Mouse (Mus musculus) heart, postnatal 0 days (tissue): ENCODE measurements at regions not wholly inside any gene's neighbourhood (a gene's known extent, or its start where the extent isn't known, plus 50 kb on each side); places are given as distances from the start of the nearest gene placed in this dataset.

Source experiments
- ATAC-seq: fragments of 200-750 bp; cut with Nextera tagmentation; 2 replicates; pipeline ENCODE4 v1.8.0; 2017; ENCODE audit warnings: low read depth, moderate number of reproducible peaks, moderate library complexity; ENCODE audit not compliant: insufficient read depth
- DNase-seq: peaks from one replicate; pipeline ENCODE4 v3.0.0-alpha.2; 2016; ENCODE audit warnings: low spot score
- H3K27ac ChIP-seq: fragments of 300-500 bp; sonication (generic); 2 replicates; pipeline ENCODE4 v1.5.1; 2014; ENCODE audit warnings: low read depth, mild to moderate bottlenecking
- H3K27me3 ChIP-seq: fragments of 300-500 bp; sonication (generic); 2 replicates; pipeline ENCODE4 v1.6.1; 2014; ENCODE audit warnings: low read length, mixed read lengths; ENCODE audit not compliant: control insufficient read depth, insufficient read depth
- H3K36me3 ChIP-seq: fragments of 300-500 bp; sonication (generic); replicated peaks from 2 replicates; pipeline ENCODE4 v1.6.1; 2014; ENCODE audit warnings: low read length, mixed read lengths; ENCODE audit not compliant: control insufficient read depth, insufficient read depth
- H3K4me1 ChIP-seq: fragments of 300-500 bp; sonication (generic); 2 replicates; pipeline ENCODE4 v1.6.1; 2014; ENCODE audit warnings: antibody characterized with exemption; ENCODE audit not compliant: control insufficient read depth, insufficient read depth
- H3K4me2 ChIP-seq: fragments of 300-500 bp; sonication (generic); 2 replicates; pipeline ENCODE4 v1.6.1; 2014; ENCODE audit warnings: low read depth, mild to moderate bottlenecking, low read length, moderate library complexity
- H3K4me3 ChIP-seq: fragments of 300-500 bp; sonication (generic); 2 replicates; pipeline ENCODE4 v1.5.1; 2014; ENCODE audit warnings: low read depth, low read length
- H3K9ac ChIP-seq: fragments of 300-500 bp; sonication (generic); replicated peaks from 2 replicates; pipeline ENCODE4 v1.6.1; 2014; ENCODE audit warnings: low read depth, low read length, mixed read lengths
- H3K9me3 ChIP-seq: fragments of 300-500 bp; sonication (generic); replicated peaks from 2 replicates; pipeline ENCODE4 v1.6.1; 2016; ENCODE audit warnings: low read length; ENCODE audit not compliant: control insufficient read depth
- CTCF ChIP-seq: IDR thresholded peaks from 2 replicates; pipeline ENCODE4 v1.5.1; 2016; ENCODE audit warnings: antibody characterized with exemption, control low read depth, low read depth
- EP300 ChIP-seq: IDR thresholded peaks from 2 replicates; pipeline ENCODE4 v1.6.1; 2016; ENCODE audit warnings: antibody characterized with exemption, low read depth
- WGBS: fragments of 180-500 bp; shearing (Covaris S2); extraction: QIAGEN DNeasy Blood & Tissue Kit; methylation state at CpG from one replicate; pipeline ENCODE4 v1.1.7; 2014; 5-methylcytosine and 5-hydroxymethylcytosine counted together

DNA sequence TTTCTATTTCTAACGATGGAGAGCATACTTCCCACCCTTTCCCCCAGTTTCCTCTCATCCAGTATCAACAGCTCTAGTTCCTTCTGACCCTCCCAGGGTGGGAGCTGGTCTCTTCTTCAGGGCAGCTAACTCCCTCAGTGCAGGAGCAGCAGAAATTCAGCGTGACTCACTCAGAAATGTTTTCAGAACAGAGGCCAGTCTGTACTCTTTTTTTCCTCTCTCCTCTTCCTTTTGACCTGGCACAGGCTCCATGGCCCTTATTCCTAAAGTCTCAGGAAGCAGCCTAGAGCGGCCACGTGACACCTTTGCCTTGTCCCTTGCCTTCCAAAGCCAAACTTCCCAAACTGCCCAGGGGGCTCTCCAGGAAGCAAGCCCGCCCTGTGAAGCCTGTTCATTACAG, 55.4 kb downstream of the Pja1 start:
- no peak overlapping the region for H3K9ac ChIP-seq
- H3K4me1 ChIP-seq = no peaks in the 10 kb centered on the region
- no peak overlapping the region for H3K4me2 ChIP-seq
- no peak for ATAC-seq
- no peaks in the 10 kb centered on the region for H3K9me3 ChIP-seq
- H3K4me3 ChIP-seq = no peak overlapping the region
- DNase-seq = no peak
- H3K27me3 ChIP-seq = peaks cover 7% of the 10 kb centered on the region; the same call in 1 of the 2 replicates
- no peak overlapping the region for H3K27ac ChIP-seq
- WGBS = 44% methylated on average over 5 of the region's 5 CpGs
- H3K36me3 ChIP-seq = no peaks in the 10 kb centered on the region
- TF ChIP-seq CTCF (no peak), EP300 (no peak)

DNA sequence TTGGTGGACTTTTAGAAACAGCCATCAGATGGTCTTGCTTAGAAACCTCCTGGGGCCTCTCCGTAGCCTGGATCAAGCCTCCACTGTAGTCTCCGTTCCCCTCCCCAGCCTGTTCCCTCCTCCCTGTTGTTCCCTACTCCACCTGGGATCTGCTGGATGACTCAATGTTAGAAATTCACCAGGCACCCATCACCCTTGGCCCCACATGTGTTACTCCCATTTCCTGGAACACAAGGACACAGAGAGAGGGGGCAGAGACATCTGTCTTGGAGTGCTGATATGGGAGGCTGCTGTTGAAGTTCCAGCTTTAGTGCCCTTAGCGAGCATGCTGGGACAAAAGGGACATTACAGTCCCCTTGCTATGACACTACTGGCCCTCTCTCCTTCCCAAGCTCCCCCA, 60.1 kb downstream of the Pja1 start:
- 52% methylated on average over 3 of the region's 3 CpGs for WGBS
- DNase-seq = no peak
- no peaks in the 10 kb centered on the region for H3K36me3 ChIP-seq
- TF ChIP-seq CTCF (no peak), EP300 (no peak)
- no peaks in the 10 kb centered on the region for H3K9me3 ChIP-seq
- no peak for ATAC-seq
- no peaks in the 10 kb centered on the region for H3K4me1 ChIP-seq
- H3K4me3 ChIP-seq = no peak overlapping the region
- H3K27me3 ChIP-seq = peaks cover 5% of the 10 kb centered on the region; the same call in 1 of the 2 replicates
- no peak overlapping the region for H3K4me2 ChIP-seq
- H3K27ac ChIP-seq = no peak overlapping the region
- no peak overlapping the region for H3K9ac ChIP-seq

DNA sequence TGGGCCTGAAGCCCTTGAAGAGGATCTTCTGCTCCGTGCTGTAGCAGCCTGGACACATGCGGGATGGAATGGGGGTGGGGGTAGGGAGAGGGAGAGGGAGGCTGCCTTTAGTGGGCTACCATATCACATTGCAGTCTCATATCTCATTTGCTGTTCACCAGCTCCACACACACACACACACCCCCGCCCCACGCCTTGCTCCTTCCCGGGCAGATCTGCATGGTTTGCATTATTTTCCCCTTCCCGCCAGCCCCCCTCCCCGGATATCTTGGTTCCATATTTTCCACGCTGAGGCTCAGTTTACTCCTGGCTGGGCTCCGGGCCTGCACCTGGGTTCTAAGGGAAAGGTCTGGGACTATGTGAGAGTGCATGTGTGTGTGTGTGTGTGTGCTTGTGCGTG, 61.2 kb downstream of the Pja1 start:
- Histone ChIP-seq H3K27ac (no peak overlapping the region), H3K36me3 (no peaks in the 10 kb centered on the region), H3K4me1 (no peaks in the 10 kb centered on the region), H3K9ac (no peak overlapping the region), H3K9me3 (no peaks in the 10 kb centered on the region), H3K4me3 (no peak overlapping the region), H3K4me2 (no peak overlapping the region), H3K27me3 (no peaks in the 10 kb centered on the region)
- TF ChIP-seq EP300 (no peak), CTCF (no peak)
- ATAC-seq (no peak; the same call in 1 of the 2 replicates), DNase-seq (no peak)
- WGBS = 69% methylated on average over 9 of the region's 10 CpGs

DNA sequence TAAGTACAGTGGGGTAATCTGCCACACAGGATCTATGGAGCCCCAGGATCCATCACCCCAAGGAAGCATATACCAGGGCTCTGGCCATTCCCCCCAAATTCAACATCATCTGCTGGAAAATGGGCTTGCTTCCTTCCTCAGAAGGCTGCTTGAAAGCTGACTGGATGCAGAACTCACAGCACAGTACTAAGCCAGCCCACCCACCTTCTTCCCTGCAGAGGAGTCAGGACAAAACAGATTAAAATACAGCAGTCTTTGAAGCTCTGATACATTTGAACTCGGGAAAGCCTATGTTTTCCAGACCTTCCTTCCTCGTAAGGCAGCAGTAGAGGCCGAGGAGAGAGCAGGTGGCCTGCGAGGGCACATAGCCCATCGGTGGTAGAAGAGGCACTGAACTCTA, 61.7 kb downstream of the Pja1 start:
- Histone ChIP-seq H3K4me1 (no peaks in the 10 kb centered on the region), H3K9ac (no peak overlapping the region), H3K4me3 (no peak overlapping the region), H3K36me3 (no peaks in the 10 kb centered on the region), H3K9me3 (no peaks in the 10 kb centered on the region), H3K27me3 (no peaks in the 10 kb centered on the region), H3K4me2 (no peak overlapping the region), H3K27ac (no peak overlapping the region)
- 71% methylated on average over 5 of the region's 5 CpGs for WGBS
- ATAC-seq = no peak
- no peak for DNase-seq
- no peak for TF ChIP-seq EP300
- TF ChIP-seq CTCF = no peak

DNA sequence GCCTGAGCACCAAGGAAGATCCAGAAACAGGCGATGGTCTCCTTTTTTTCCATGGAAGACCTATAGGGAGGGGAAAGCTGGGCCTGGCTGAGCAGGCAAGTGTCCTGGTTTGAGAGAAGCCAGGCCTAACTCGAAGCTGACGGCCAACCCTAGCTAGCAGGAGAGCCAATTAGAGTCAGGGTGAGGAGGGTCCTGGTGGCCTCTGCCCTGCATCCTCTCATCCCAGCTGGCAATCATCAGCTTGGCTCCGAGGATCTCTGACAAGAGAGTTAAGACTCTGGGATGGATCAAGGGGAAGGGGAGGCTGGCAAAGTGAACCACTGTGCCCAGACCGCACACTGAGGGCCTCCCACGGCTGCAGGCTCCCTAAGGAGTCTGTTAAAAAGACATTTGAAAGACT, 62.3 kb downstream of the Pja1 start:
- H3K27ac ChIP-seq = no peak overlapping the region
- no peaks in the 10 kb centered on the region for H3K36me3 ChIP-seq
- H3K9ac ChIP-seq = no peak overlapping the region
- TF ChIP-seq EP300 (no peak), CTCF (no peak)
- H3K27me3 ChIP-seq = no peaks in the 10 kb centered on the region
- DNase-seq (no peak), ATAC-seq (no peak)
- H3K4me1 ChIP-seq = no peaks in the 10 kb centered on the region
- H3K4me3 ChIP-seq = no peak overlapping the region
- H3K4me2 ChIP-seq = no peak overlapping the region
- WGBS = 55% methylated on average over 6 of the region's 6 CpGs
- no peaks in the 10 kb centered on the region for H3K9me3 ChIP-seq

DNA sequence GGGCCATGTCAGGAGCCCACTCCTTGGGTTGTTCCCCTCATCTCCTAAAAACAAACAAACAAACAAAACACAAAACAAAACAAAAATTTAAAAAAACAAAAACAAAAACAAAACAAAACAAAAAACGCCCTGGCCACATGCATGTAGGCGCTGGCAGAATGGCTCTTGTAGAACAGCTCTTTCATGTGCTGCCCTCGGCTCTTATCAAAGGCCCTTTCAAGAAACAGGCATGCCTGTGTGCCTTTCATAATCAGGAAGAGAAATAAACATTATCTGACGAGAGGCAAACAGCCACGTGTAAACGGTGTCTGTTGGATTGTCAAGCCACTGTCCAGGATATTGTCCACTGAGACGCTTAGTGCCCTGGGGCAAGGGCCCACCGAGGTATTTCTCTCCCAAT, 65.2 kb downstream of the Pja1 start:
- WGBS = 42% methylated on average over 8 of the region's 8 CpGs
- no peaks in the 10 kb centered on the region for H3K36me3 ChIP-seq
- no peak overlapping the region for H3K9ac ChIP-seq
- H3K9me3 ChIP-seq = no peaks in the 10 kb centered on the region
- no peak for DNase-seq
- no peaks in the 10 kb centered on the region for H3K4me1 ChIP-seq
- no peak overlapping the region for H3K27ac ChIP-seq
- H3K4me2 ChIP-seq = no peak overlapping the region
- TF ChIP-seq EP300 (no peak), CTCF (no peak)
- H3K27me3 ChIP-seq = no peaks in the 10 kb centered on the region
- no peak for ATAC-seq
- no peak overlapping the region for H3K4me3 ChIP-seq
